Mouse (Mus musculus): ENCODE data around the gene H2-Eb2.

DNA sequence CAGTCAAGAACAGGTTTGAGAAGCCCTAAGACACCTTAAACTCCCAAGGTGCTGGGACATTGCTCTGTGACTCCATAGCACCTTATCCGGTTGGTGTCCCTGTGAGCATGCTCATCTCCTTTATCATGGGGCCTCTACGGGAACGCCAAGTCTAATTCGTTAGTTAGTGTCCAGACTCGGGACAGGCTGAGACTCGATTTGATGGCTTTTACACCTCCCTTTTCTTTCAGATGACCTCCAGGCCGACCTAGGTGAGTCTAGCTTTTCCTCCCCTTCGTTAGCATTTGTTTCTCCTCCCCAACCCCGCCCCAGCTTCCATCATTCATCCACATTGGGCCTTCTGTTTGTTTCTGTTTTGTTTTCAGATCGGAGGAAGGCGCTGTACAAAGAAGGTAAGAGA lies 56.4 kb downstream of the H2-Eb2 start:
- TF ChIP-seq HCFC1 (IDR thresholded peaks at IDR 0.05; ENCODE audit: borderline replicate concordance, insufficient read depth, low read length) (no peak), CHD2 (IDR thresholded peaks at IDR 0.05; ENCODE audit: low read depth, low read length) (no peak)
